Mouse (Mus musculus): ENCODE measurements around the gene Car9.

DNA sequence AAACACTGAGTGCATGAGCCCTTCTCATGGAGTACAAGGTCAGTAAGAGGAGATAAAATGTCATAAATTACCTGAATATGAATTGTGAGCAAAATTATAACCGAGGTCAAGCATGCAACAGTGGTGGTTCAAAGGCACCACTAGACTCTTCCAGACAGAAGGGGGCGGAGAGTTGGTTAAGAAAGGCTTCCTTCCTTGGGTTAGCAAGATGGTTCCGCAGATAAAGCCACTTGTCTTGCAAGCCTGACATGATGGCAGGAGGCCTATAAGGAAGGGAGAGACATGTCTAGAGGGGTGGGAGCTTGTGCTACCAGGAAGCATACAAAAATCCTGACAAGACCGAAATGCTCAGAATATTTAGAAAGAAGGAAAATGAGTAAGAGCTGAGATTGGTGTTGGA is 2.5 kb upstream of the Car9 start:
- TF ChIP-seq CTCF (IDR thresholded peaks at IDR 0.05; ENCODE audit: low read depth) (no peak), EP300 (IDR thresholded peaks at IDR 0.05; ENCODE audit: low read depth) (no peak)

Data from liver, postnatal 0 days (tissue).